ENCODE assay signal across 10 mouse cellular contexts in genomic region chr1:162615511-162615910, GRCm38 (mm10). TPM values are rescaled to one million over a fixed set of nuclear protein-coding genes. Genes with fewer than 3 reads are reported as not detected.
DNase-seq lines count a peak whose midpoint lies in the region; ATAC-seq and TF ChIP-seq lines count a peak whose summit lies in the region.
"Had no signal": no experiment of that assay in that cellular context is flagged by ENCODE, and none has a peak within 500 bp of the region (broad histone marks: within the 10 kb centered on the region; RNA-seq: fewer than 3 reads in every experiment).

No protein-coding gene starts in this region.

- intact Hi-C loops in heart, postnatal 10 days (cut with DNase I): no loop called here

- no peak overlapping the region for H3K27ac ChIP-seq in midbrain, postnatal 0 days (ENCODE audit: low read depth, low read length)

- H3K4me3 ChIP-seq in midbrain, postnatal 0 days (ENCODE audit: low read depth, low read length): no peak overlapping the region

- H3K36me3 ChIP-seq in midbrain, postnatal 0 days (ENCODE audit: insufficient read depth, low read length): no peaks in the 10 kb centered on the region

- no peaks in the 10 kb centered on the region for H3K27me3 ChIP-seq in midbrain, postnatal 0 days (ENCODE audit: insufficient read depth, low read length)

- peak; percentile 7 for DNase-seq in layer of hippocampus, adult 9-10 months (ENCODE audit: low spot score)
- no peak for DNase-seq in layer of hippocampus, adult 11-12 months (ENCODE audit: low spot score)
- DNase-seq in midbrain, postnatal 0 days (ENCODE audit: low spot score): peak; percentile 90
- no peak for DNase-seq in heart, postnatal 4 days
- no peak for DNase-seq in heart, postnatal 10 days
- DNase-seq in urinary bladder, postnatal 25 days (ENCODE audit: low spot score): no peak

- H3K4me1 ChIP-seq in midbrain, postnatal 0 days (ENCODE audit: insufficient read depth, low read length): no peaks in the 10 kb centered on the region

- peak; percentile 92 for ATAC-seq in CD4-positive, CD25-positive, alpha-beta regulatory T cell, adult 4 months
- peak; percentile 47; the same call in 1 of the 2 replicates for ATAC-seq in common myeloid progenitor, adult 5-6 weeks (replicated peaks; ENCODE audit: low read depth, poor library complexity, severe bottlenecking)
- ATAC-seq in midbrain, postnatal 0 days (ENCODE audit: low FRiP score): peak; percentile 93

- whole genome bisulfite sequencing in midbrain, postnatal 0 days: 57% methylated on average over 1 of the region's 1 CpGs

- no peaks in the 10 kb centered on the region for H3K9me3 ChIP-seq in midbrain, postnatal 0 days (ENCODE audit: low read length)

- no peak overlapping the region for H3K9ac ChIP-seq in midbrain, postnatal 0 days (replicated peaks; ENCODE audit: low read length, poor library complexity, severe bottlenecking)

- H3K4me2 ChIP-seq in midbrain, postnatal 0 days (ENCODE audit: low read depth, low read length, poor library complexity, severe bottlenecking): no peak overlapping the region

- peak; percentile 48 for TF ChIP-seq CTCF in midbrain, postnatal 0 days (IDR thresholded peaks at IDR 0.05)

RNA-seq across cellular contexts. Expression of gene Myoc, which starts 23.4 kb away (rescaled TPM):
- polyA plus RNA-seq in CD4-positive, CD25-positive, alpha-beta regulatory T cell, adult 4 months (2017; shearing (Covaris generic)): not detected
- total RNA-seq in common myeloid progenitor, adult 5-6 weeks (2017): not detected in 2 replicates
- total RNA-seq in midbrain, postnatal 0 days (2014; rRNA removed): 0.24 and 0.27 TPM in 2 replicates
- 0.21 and 0.33 TPM in 2 replicates for polyA plus RNA-seq in midbrain, postnatal 0 days (2015; fragmentation: Nextera tagmentation; extraction: Ambion mirVana)
- under 1 TPM in 1 of 2 experiments, not detected in 1; 0.11 TPM for total RNA-seq in heart, postnatal 4 days (2021)
- total RNA-seq in heart, postnatal 10 days (2021): 1 to 10 TPM; 1.0 to 1.1 TPM

RNA-seq across cellular contexts. Expression of gene Myocos, which starts 42.5 kb away (rescaled TPM):
- not detected for polyA plus RNA-seq in CD4-positive, CD25-positive, alpha-beta regulatory T cell, adult 4 months (2017; shearing (Covaris generic))
- not detected in 2 replicates for total RNA-seq in common myeloid progenitor, adult 5-6 weeks (2017)
- not detected in 2 replicates for total RNA-seq in midbrain, postnatal 0 days (2014; rRNA removed)
- polyA plus RNA-seq in midbrain, postnatal 0 days (2015; fragmentation: Nextera tagmentation; extraction: Ambion mirVana): not detected in 2 replicates
- total RNA-seq in heart, postnatal 4 days (2021): not detected
- total RNA-seq in heart, postnatal 10 days (2021): not detected
- total RNA-seq: adrenal gland, postnatal 4 days; layer of hippocampus, adult 8-10 months had no signal

RNA-seq across cellular contexts. Expression of gene Vamp4, which starts 45.2 kb away (rescaled TPM):
- 100 to 1,000 TPM in 1 of 2 experiments, 10 to 100 TPM in 1; 91.3 to 111 TPM for polyA plus RNA-seq in CD4-positive, CD25-positive, alpha-beta regulatory T cell, adult 4 months (2017; shearing (Covaris generic))
- total RNA-seq in common myeloid progenitor, adult 5-6 weeks (2017): 11.4 and 19.4 TPM in 2 replicates
- 25.5 and 29.2 TPM in 2 replicates for total RNA-seq in midbrain, postnatal 0 days (2014; rRNA removed)
- 69.0 and 74.7 TPM in 2 replicates for polyA plus RNA-seq in midbrain, postnatal 0 days (2015; fragmentation: Nextera tagmentation; extraction: Ambion mirVana)
- total RNA-seq in heart, postnatal 4 days (2021): 10 to 100 TPM; 18.2 to 18.8 TPM
- 10 to 100 TPM; 18.5 to 23.8 TPM for total RNA-seq in heart, postnatal 10 days (2021)

Comparison
In these comparisons a context has a peak if more than half of its experiments do, and no peak if none do; other contexts are left out.
1. DNase-seq: peak in layer of hippocampus, adult 9-10 months (single experiment) and midbrain, postnatal 0 days (single experiment); none in layer of hippocampus, adult 11-12 months (single experiment), heart, postnatal 4 days (single experiment), heart, postnatal 10 days (0 of 2) and urinary bladder, postnatal 25 days (single experiment).
2. Peak in every context shown above with its lines, with median percentiles within 50 percentile points of each other: ATAC-seq.